Mouse (Mus musculus): ENCODE results near the gene Gm2056. TPM values are rescaled to one million over a fixed set of nuclear protein-coding genes. Genes with fewer than 3 reads are reported as not detected.
"Not testable (repeated sequence)": the region's sequence is repeated elsewhere in the genome, so short reads cannot be mapped to it uniquely, and the experiment has no call there.

The Gm2056 gene
- polyA plus RNA-seq (2015; fragmentation: Nextera tagmentation; extraction: Ambion mirVana), result not detected in 2 replicates

GRCm38 (mm10) chr12:88026704-88027103 lies at the start of gene Gm2056:
Gene Gm2056 (plus strand): TSS chr12:88027004.
- ATAC-seq; H3K4me2 ChIP-seq (replicated peaks); H3K36me3 ChIP-seq; H3K27ac ChIP-seq; H3K4me3 ChIP-seq (replicated peaks); H3K4me1 ChIP-seq (replicated peaks); H3K9ac ChIP-seq; H3K9me3 ChIP-seq; H3K27me3 ChIP-seq (replicated peaks): not testable (repeated sequence)
- 87% methylated on average over 1 of the region's 1 CpGs for WGBS

GRCm38 (mm10) chr12:87984000-87984399 lies 42.8 kb upstream of the Gm2056 start:
- not testable (repeated sequence) for H3K9ac ChIP-seq; H3K4me2 ChIP-seq (replicated peaks); H3K4me1 ChIP-seq (replicated peaks); H3K36me3 ChIP-seq; H3K4me3 ChIP-seq (replicated peaks); H3K27me3 ChIP-seq (replicated peaks); H3K9me3 ChIP-seq; ATAC-seq; H3K27ac ChIP-seq

GRCm38 (mm10) chr12:88004118-88004517 lies 22.7 kb upstream of the Gm2056 start:
- H3K9ac ChIP-seq; ATAC-seq; H3K27me3 ChIP-seq (replicated peaks); H3K4me3 ChIP-seq (replicated peaks); H3K4me2 ChIP-seq (replicated peaks); H3K27ac ChIP-seq; H3K4me1 ChIP-seq (replicated peaks); H3K36me3 ChIP-seq; H3K9me3 ChIP-seq: not testable (repeated sequence)
- WGBS, result 67% methylated on average over 3 of the region's 3 CpGs

GRCm38 (mm10) chr12:88011548-88011947 lies 15.3 kb upstream of the Gm2056 start, which contains the start of gene Gm2075:
Gene Gm2075 (plus strand): TSS chr12:88011848.
- not testable (repeated sequence) for ATAC-seq; H3K9me3 ChIP-seq; H3K4me3 ChIP-seq (replicated peaks); H3K4me1 ChIP-seq (replicated peaks); H3K27me3 ChIP-seq (replicated peaks); H3K27ac ChIP-seq; H3K4me2 ChIP-seq (replicated peaks); H3K9ac ChIP-seq; H3K36me3 ChIP-seq
- WGBS, result no CpG with 5 or more reads among the region's 1 CpGs

- WGBS, result 80% methylated on average over 2 of the region's 2 CpGs
- H3K4me3 ChIP-seq (replicated peaks); H3K27me3 ChIP-seq (replicated peaks); H3K9me3 ChIP-seq; H3K4me2 ChIP-seq (replicated peaks); H3K9ac ChIP-seq; ATAC-seq; H3K36me3 ChIP-seq; H3K4me1 ChIP-seq (replicated peaks); H3K27ac ChIP-seq: not testable (repeated sequence)
Observed at GRCm38 (mm10) chr12:88018671-88019070, 8.1 kb upstream of the Gm2056 start, which contains the start of gene Gm6803. Gene Gm6803 (minus strand): TSS chr12:88018771.

GRCm38 (mm10) chr12:88032250-88032649 lies 5.4 kb downstream of the Gm2056 start:
- H3K27ac ChIP-seq; ATAC-seq; H3K4me1 ChIP-seq (replicated peaks); H3K27me3 ChIP-seq (replicated peaks); H3K4me3 ChIP-seq (replicated peaks); H3K9me3 ChIP-seq; H3K4me2 ChIP-seq (replicated peaks); H3K36me3 ChIP-seq; H3K9ac ChIP-seq: not testable (repeated sequence)
- WGBS, result 93% methylated on average over 5 of the region's 5 CpGs

GRCm38 (mm10) chr12:88039062-88039461 lies 12.3 kb downstream of the Gm2056 start:
- ATAC-seq; H3K36me3 ChIP-seq; H3K9me3 ChIP-seq; H3K27me3 ChIP-seq (replicated peaks); H3K9ac ChIP-seq; H3K4me3 ChIP-seq (replicated peaks); H3K4me2 ChIP-seq (replicated peaks); H3K4me1 ChIP-seq (replicated peaks); H3K27ac ChIP-seq: not testable (repeated sequence)

- WGBS, result 91% methylated on average over 1 of the region's 1 CpGs
Observed at GRCm38 (mm10) chr12:88039703-88040102, 12.9 kb downstream of the Gm2056 start.

GRCm38 (mm10) chr12:88045226-88045625 lies 18.4 kb downstream of the Gm2056 start:
- not testable (repeated sequence) for ATAC-seq; H3K27ac ChIP-seq; H3K27me3 ChIP-seq (replicated peaks); H3K4me1 ChIP-seq (replicated peaks); H3K9me3 ChIP-seq; H3K9ac ChIP-seq; H3K4me3 ChIP-seq (replicated peaks); H3K36me3 ChIP-seq; H3K4me2 ChIP-seq (replicated peaks)
- 63% methylated on average over 1 of the region's 1 CpGs for WGBS

More at GRCm38 (mm10) chr12:88039703-88040102, 12.9 kb downstream of the Gm2056 start:
- H3K27ac ChIP-seq; ATAC-seq; H3K9me3 ChIP-seq; H3K4me2 ChIP-seq (replicated peaks); H3K9ac ChIP-seq; H3K4me1 ChIP-seq (replicated peaks); H3K27me3 ChIP-seq (replicated peaks); H3K36me3 ChIP-seq; H3K4me3 ChIP-seq (replicated peaks): not testable (repeated sequence)

Other genes starting within 250 kb of the Gm2056 start
- gene Gm21936, start 231.5 kb upstream of the Gm2056 start, polyA plus RNA-seq (2015; fragmentation: Nextera tagmentation; extraction: Ambion mirVana), result not detected in 2 replicates
- gene BB287469, start 210.4 kb upstream of the Gm2056 start, polyA plus RNA-seq (2015; fragmentation: Nextera tagmentation; extraction: Ambion mirVana), result not detected in 2 replicates
- gene Gm2001, start 184.7 kb upstream of the Gm2056 start, polyA plus RNA-seq (2015; fragmentation: Nextera tagmentation; extraction: Ambion mirVana), result not detected in 2 replicates
- not detected in 2 replicates for gene Gm2016, start 152.9 kb upstream of the Gm2056 start, polyA plus RNA-seq (2015; fragmentation: Nextera tagmentation; extraction: Ambion mirVana)
- gene Gm2022, start 131.6 kb upstream of the Gm2056 start, polyA plus RNA-seq (2015; fragmentation: Nextera tagmentation; extraction: Ambion mirVana), result not detected in 2 replicates
- gene Gm2035, start 107.1 kb upstream of the Gm2056 start, polyA plus RNA-seq (2015; fragmentation: Nextera tagmentation; extraction: Ambion mirVana), result not detected in 2 replicates
- gene Gm2042, start 72.9 kb upstream of the Gm2056 start, polyA plus RNA-seq (2015; fragmentation: Nextera tagmentation; extraction: Ambion mirVana), result not detected in 2 replicates
- gene Gm2075, start 15.2 kb upstream of the Gm2056 start, polyA plus RNA-seq (2015; fragmentation: Nextera tagmentation; extraction: Ambion mirVana), result not detected in 2 replicates
- gene Gm6803, start 8.2 kb upstream of the Gm2056 start, polyA plus RNA-seq (2015; fragmentation: Nextera tagmentation; extraction: Ambion mirVana), result not detected in 2 replicates
- gene Gm16368, start 56.7 kb downstream of the Gm2056 start, polyA plus RNA-seq (2015; fragmentation: Nextera tagmentation; extraction: Ambion mirVana), result not detected in 2 replicates
- not detected in 2 replicates for gene Gm10436, start 155.1 kb downstream of the Gm2056 start, polyA plus RNA-seq (2015; fragmentation: Nextera tagmentation; extraction: Ambion mirVana)
- gene Gm8332, start 223.1 kb downstream of the Gm2056 start, polyA plus RNA-seq (2015; fragmentation: Nextera tagmentation; extraction: Ambion mirVana), result not detected in 2 replicates
- not detected in 2 replicates for gene Gm5662, start 247.5 kb downstream of the Gm2056 start, polyA plus RNA-seq (2015; fragmentation: Nextera tagmentation; extraction: Ambion mirVana)

Measured in intestine, embryonic 15.5 days (tissue).